Mouse (Mus musculus): ENCODE measurements around the gene Gmfg.

DNA sequence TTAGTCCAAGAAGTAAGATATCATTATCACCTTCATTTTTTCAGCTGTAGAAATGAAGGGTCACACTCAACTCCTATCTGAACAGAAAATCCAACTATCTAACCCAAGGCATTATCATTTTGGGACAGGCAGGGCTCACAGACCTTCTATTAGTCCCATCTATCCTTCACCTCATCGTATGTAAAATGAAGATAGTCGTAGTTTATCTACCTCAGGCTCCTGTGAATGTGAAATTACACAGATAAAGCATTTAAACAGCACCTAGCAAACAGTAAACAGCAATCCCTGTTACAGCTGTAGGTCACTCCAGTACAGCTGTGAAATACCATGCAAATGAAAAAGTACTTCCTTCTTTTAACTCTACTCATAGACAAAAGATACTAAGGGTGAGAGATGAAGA, 5.0 kb upstream of the Gmfg start:
- TF ChIP-seq CTCF (IDR thresholded peaks at IDR 0.05; ENCODE audit: borderline replicate concordance, insufficient read depth, low read depth, low read length) = no peak
- no peak for TF ChIP-seq POLR2A (IDR thresholded peaks at IDR 0.05; ENCODE audit: borderline replicate concordance, insufficient read depth, low read length)

All from cerebellum, adult 2 months (tissue).